Mouse (Mus musculus): ENCODE measurements around the gene Pdzd2. TPM values are rescaled to one million over a fixed set of nuclear protein-coding genes. Genes with fewer than 3 reads are reported as not detected.

Gene Pdzd2
- polyA plus RNA-seq, 1 experiment from 2014 or later = 7.3 TPM

DNA sequence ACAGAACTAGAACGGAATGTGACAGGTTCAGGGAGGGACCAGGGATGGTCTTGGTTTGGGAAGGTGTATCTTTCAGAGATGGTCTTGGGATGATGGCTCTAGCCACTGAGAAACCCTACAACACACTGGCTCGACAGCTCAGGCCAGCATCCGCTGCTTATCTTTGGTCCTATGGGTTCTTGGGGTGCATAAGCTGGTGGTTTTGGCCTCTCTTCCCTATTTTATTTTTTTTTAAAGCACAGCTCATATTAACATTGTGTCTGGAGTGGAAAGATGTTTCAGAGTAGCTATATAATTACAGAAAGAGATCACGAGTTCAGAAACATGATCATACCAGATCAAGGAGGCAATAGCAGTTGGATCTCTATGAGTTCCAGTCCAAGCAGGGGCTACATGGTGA lies 375.6 kb downstream of the Pdzd2 start:
- 87% methylated on average over 4 of the region's 4 CpGs for WGBS
- no peaks in the 10 kb centered on the region for H3K27me3 ChIP-seq (ENCODE audit: insufficient read depth, poor library complexity, severe bottlenecking)
- no peak overlapping the region for H3K4me3 ChIP-seq
- DNase-seq (ENCODE audit: low spot score) = no peak
- no peaks in the 10 kb centered on the region for H3K9me3 ChIP-seq
- peaks cover 9% of the 10 kb centered on the region; the same call in 1 of the 2 replicates for H3K36me3 ChIP-seq
- H3K4me1 ChIP-seq = peaks cover 29% of the 10 kb centered on the region
- no peak overlapping the region for H3K27ac ChIP-seq

DNA sequence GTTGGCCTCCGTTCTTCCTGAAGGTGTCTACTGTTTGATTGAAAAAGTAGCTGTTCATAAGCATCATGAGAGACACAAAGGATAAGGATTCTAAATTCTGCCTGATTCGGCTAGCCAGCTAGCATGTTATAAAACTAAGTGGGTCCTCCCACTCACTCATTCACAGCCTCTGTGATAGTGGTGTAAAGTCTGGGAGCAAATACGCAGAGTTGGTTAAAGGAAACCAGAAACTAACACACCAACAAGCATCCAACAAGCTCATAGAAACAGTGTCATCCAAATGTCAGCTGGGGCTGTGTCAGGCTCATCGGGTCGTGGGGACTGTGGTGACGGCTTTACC lies 377.1 kb downstream of the Pdzd2 start:
- DNase-seq (ENCODE audit: low spot score) = no peak
- Histone ChIP-seq H3K4me1 (peaks cover 20% of the 10 kb centered on the region), H3K4me3 (no peak overlapping the region), H3K27ac (no peak overlapping the region), H3K27me3 (ENCODE audit: insufficient read depth, poor library complexity, severe bottlenecking) (no peaks in the 10 kb centered on the region), H3K36me3 (peaks cover 14% of the 10 kb centered on the region), H3K9me3 (no peaks in the 10 kb centered on the region)
- WGBS = 85% methylated on average over 6 of the region's 6 CpGs

- no peak for DNase-seq (ENCODE audit: low spot score)
- WGBS = 90% methylated on average over 14 of the region's 14 CpGs
- no peak overlapping the region for H3K4me3 ChIP-seq
- peaks cover 14% of the 10 kb centered on the region for H3K4me1 ChIP-seq
- H3K27me3 ChIP-seq (ENCODE audit: insufficient read depth, poor library complexity, severe bottlenecking) = no peaks in the 10 kb centered on the region
- peaks cover 14% of the 10 kb centered on the region for H3K36me3 ChIP-seq
- H3K27ac ChIP-seq = no peak overlapping the region
- H3K9me3 ChIP-seq = no peaks in the 10 kb centered on the region
Measured at GRCm38 (mm10) chr15:12362001-12362700, 377.6 kb downstream of the Pdzd2 start.

DNA sequence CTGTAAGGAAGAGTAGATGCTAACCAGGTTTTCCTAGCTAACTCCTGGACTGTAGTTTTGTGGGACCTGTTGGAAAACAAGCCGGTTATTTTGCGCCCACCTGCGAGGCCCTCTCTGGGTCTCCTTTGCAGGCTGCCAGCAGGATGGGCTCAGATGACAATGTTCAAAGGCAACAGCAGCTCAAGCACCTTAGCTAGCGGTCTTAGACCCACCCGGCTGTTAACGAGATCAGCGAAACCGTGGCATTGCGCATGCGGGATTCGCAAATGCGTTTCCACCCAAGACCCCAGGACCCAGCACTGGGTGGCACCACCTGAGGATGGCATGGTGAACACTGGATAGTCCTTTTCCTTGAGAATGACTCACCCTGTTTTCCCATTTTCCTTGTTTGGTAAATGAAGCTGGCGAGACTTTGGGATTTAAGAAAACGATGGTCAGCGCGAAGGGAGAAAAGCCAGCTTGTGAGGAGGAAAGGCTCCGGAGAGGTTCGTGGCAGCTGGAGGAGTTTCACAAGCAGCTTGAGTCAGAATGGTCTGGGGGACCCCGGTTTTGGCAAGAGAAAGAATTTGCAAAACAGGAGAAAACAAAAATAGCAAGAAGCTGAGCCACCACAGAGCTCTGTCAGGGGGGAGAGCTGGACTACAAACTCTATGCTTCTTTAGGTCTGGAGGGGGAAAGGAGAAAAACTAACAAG lies 379.1 kb downstream of the Pdzd2 start:
- 69% methylated on average over 19 of the region's 19 CpGs for WGBS
- Histone ChIP-seq H3K36me3 (peaks cover 23% of the 10 kb centered on the region), H3K4me3 (no peak overlapping the region), H3K4me1 (peaks cover 4% of the 10 kb centered on the region), H3K27ac (no peak overlapping the region), H3K27me3 (ENCODE audit: insufficient read depth, poor library complexity, severe bottlenecking) (no peaks in the 10 kb centered on the region), H3K9me3 (no peaks in the 10 kb centered on the region)
- no peak for DNase-seq (ENCODE audit: low spot score)

- H3K36me3 ChIP-seq = peaks cover 38% of the 10 kb centered on the region
- 95% methylated on average over 5 of the region's 5 CpGs for WGBS
- H3K27ac ChIP-seq = no peak overlapping the region
- no peaks in the 10 kb centered on the region for H3K27me3 ChIP-seq (ENCODE audit: insufficient read depth, poor library complexity, severe bottlenecking)
- no peaks in the 10 kb centered on the region for H3K9me3 ChIP-seq
- no peaks in the 10 kb centered on the region for H3K4me1 ChIP-seq
- H3K4me3 ChIP-seq = no peak overlapping the region
- no peak for DNase-seq (ENCODE audit: low spot score)
Measured at GRCm38 (mm10) chr15:12358384-12358783, 381.3 kb downstream of the Pdzd2 start.

- peaks cover 47% of the 10 kb centered on the region for H3K36me3 ChIP-seq
- no peak for DNase-seq (ENCODE audit: low spot score)
- H3K27ac ChIP-seq = no peak overlapping the region
Measured at GRCm38 (mm10) chr15:12357459-12357858, 382.3 kb downstream of the Pdzd2 start.

GRCm38 (mm10) chr15:12355907-12356306 lies 383.8 kb downstream of the Pdzd2 start:
- no peaks in the 10 kb centered on the region for H3K4me1 ChIP-seq
- H3K27me3 ChIP-seq (ENCODE audit: insufficient read depth, poor library complexity, severe bottlenecking) = no peaks in the 10 kb centered on the region
- H3K9me3 ChIP-seq = no peaks in the 10 kb centered on the region
- no peak for DNase-seq (ENCODE audit: low spot score)
- H3K27ac ChIP-seq = no peak overlapping the region
- H3K36me3 ChIP-seq = peaks cover 59% of the 10 kb centered on the region
- no peak overlapping the region for H3K4me3 ChIP-seq
- 83% methylated on average over 7 of the region's 7 CpGs for WGBS

More at GRCm38 (mm10) chr15:12357459-12357858, 382.3 kb downstream of the Pdzd2 start:
- Histone ChIP-seq H3K4me1 (no peaks in the 10 kb centered on the region), H3K27me3 (ENCODE audit: insufficient read depth, poor library complexity, severe bottlenecking) (no peaks in the 10 kb centered on the region), H3K4me3 (no peak overlapping the region), H3K9me3 (no peaks in the 10 kb centered on the region)

DNA sequence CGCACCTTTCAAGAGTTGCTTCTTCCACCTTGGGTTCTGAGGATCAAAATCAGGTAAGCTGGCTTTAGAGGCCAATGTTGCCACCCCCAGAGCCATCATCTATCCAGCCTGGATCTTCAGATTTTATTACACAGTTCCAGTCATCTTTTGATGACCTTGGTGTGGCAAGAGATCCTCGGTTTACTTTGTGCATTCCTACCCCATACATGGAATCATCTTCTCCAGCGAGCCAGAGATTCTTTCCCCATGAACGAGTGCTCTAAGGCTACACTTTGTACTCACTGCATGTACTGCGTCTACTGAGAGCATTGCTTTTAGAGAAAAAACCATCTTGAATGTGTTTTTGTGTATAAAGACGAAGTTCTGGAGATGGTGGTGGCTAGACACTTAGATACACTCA lies 384.5 kb downstream of the Pdzd2 start:
- H3K27me3 ChIP-seq (ENCODE audit: insufficient read depth, poor library complexity, severe bottlenecking) = no peaks in the 10 kb centered on the region
- H3K36me3 ChIP-seq = peaks cover 59% of the 10 kb centered on the region
- no peaks in the 10 kb centered on the region for H3K9me3 ChIP-seq
- H3K27ac ChIP-seq = no peak overlapping the region
- WGBS = 90% methylated on average over 6 of the region's 6 CpGs
- no peaks in the 10 kb centered on the region for H3K4me1 ChIP-seq
- H3K4me3 ChIP-seq = no peak overlapping the region
- no peak for DNase-seq (ENCODE audit: low spot score)

- peaks cover 68% of the 10 kb centered on the region for H3K36me3 ChIP-seq
Measured at GRCm38 (mm10) chr15:12354281-12354810, 385.4 kb downstream of the Pdzd2 start.

DNA sequence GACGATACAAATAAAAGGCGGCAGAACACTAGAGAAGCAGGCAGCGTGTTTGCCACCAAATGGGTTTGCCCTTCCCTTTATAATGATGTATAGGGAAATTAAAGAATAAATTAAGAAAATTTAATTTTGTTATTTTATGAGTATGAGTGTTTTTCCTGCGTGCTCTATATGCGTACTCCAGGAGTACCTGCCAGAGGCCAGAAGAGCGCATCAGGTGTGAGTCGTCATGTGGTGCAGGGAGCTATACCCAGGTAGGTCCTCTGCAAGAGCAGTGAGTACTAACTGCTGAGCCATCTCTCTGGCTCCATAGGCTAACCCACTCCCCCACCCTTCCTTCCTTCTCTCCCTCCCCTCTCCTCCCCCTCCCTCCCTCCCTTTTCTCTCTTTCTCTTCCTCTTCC lies 388.3 kb downstream of the Pdzd2 start:
- no peaks in the 10 kb centered on the region for H3K27me3 ChIP-seq (ENCODE audit: insufficient read depth, poor library complexity, severe bottlenecking)
- peaks cover 71% of the 10 kb centered on the region for H3K36me3 ChIP-seq
- DNase-seq (ENCODE audit: low spot score) = no peak
- no peaks in the 10 kb centered on the region for H3K4me1 ChIP-seq
- WGBS = 93% methylated on average over 7 of the region's 7 CpGs
- H3K9me3 ChIP-seq = no peaks in the 10 kb centered on the region
- H3K27ac ChIP-seq = no peak overlapping the region
- H3K4me3 ChIP-seq = no peak overlapping the region

More at GRCm38 (mm10) chr15:12354281-12354810, 385.4 kb downstream of the Pdzd2 start:
- Histone ChIP-seq H3K4me1 (no peaks in the 10 kb centered on the region), H3K27me3 (ENCODE audit: insufficient read depth, poor library complexity, severe bottlenecking) (no peaks in the 10 kb centered on the region), H3K27ac (no peak overlapping the region), H3K9me3 (no peaks in the 10 kb centered on the region), H3K4me3 (no peak overlapping the region)
- 90% methylated on average over 2 of the region's 2 CpGs for WGBS
- no peak for DNase-seq (ENCODE audit: low spot score)

DNA sequence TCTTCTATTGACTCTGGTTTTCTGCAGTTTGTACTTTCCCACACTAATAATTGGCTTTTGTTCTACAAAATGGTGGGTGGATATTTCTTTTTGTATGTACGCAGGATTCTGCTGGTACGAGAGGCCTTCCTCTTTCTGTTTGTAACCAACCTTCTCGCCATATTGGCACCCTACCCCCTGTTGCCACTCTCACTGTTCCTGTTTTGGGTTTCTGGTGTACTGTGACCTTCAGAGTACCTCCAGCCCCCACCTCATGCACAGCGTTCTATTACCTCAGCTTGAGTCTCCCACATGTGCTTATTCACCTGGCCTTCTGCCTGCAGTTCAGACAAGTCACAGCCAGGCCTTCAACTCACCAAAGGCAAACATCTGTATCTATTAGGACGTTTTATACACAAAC lies 389.9 kb downstream of the Pdzd2 start:
- Histone ChIP-seq H3K36me3 (peaks cover 71% of the 10 kb centered on the region), H3K9me3 (no peaks in the 10 kb centered on the region), H3K27me3 (ENCODE audit: insufficient read depth, poor library complexity, severe bottlenecking) (no peaks in the 10 kb centered on the region), H3K27ac (no peak overlapping the region), H3K4me3 (no peak overlapping the region), H3K4me1 (no peaks in the 10 kb centered on the region)
- DNase-seq (ENCODE audit: low spot score) = no peak
- 88% methylated on average over 5 of the region's 5 CpGs for whole genome bisulfite sequencing

- Histone ChIP-seq H3K4me3 (no peak overlapping the region), H3K9me3 (no peaks in the 10 kb centered on the region), H3K27me3 (ENCODE audit: insufficient read depth, poor library complexity, severe bottlenecking) (no peaks in the 10 kb centered on the region), H3K36me3 (peaks cover 72% of the 10 kb centered on the region), H3K27ac (no peak overlapping the region), H3K4me1 (no peaks in the 10 kb centered on the region)
- WGBS = 70% methylated on average over 3 of the region's 3 CpGs
- no peak for DNase-seq (ENCODE audit: low spot score)
Measured at GRCm38 (mm10) chr15:12348950-12349349, 390.8 kb downstream of the Pdzd2 start.

- H3K36me3 ChIP-seq = peaks cover 73% of the 10 kb centered on the region
- H3K4me3 ChIP-seq = no peak overlapping the region
- H3K27ac ChIP-seq = no peak overlapping the region
- H3K4me1 ChIP-seq = no peaks in the 10 kb centered on the region
- WGBS = 95% methylated on average over 3 of the region's 3 CpGs
- no peak for DNase-seq (ENCODE audit: low spot score)
- H3K9me3 ChIP-seq = no peaks in the 10 kb centered on the region
- no peaks in the 10 kb centered on the region for H3K27me3 ChIP-seq (ENCODE audit: insufficient read depth, poor library complexity, severe bottlenecking)
Measured at GRCm38 (mm10) chr15:12346916-12347315, 392.8 kb downstream of the Pdzd2 start.

Data from heart, embryonic 10.5 days (tissue).